Mouse (Mus musculus) kidney, embryonic 15.5 days (tissue): ENCODE results near the gene Actr10. TPM values are rescaled to one million over a fixed set of nuclear protein-coding genes. Genes with fewer than 3 reads are reported as not detected.
A peak's percentile ranks its signal among the peaks of the same experiment; 100 is the strongest.

Experiments used
- ATAC-seq: fragments of 200-750 bp; cut with Nextera tagmentation; replicated peaks from 2 replicates; pipeline ENCODE4 v1.8.0; 2017; ENCODE audit warnings: moderate TSS enrichment; ENCODE audit not compliant: low FRiP score
- H3K27ac ChIP-seq: fragments of 300-500 bp; sonication (generic); 2 replicates; pipeline ENCODE4 v1.5.1; 2015; ENCODE audit warnings: mild to moderate bottlenecking, inconsistent platforms
- H3K27me3 ChIP-seq: fragments of 300-500 bp; sonication (generic); 2 replicates; pipeline ENCODE4 v1.6.1; 2015; ENCODE audit warnings: inconsistent platforms
- H3K36me3 ChIP-seq: fragments of 300-500 bp; sonication (generic); 2 replicates; pipeline ENCODE4 v1.6.1; 2015; ENCODE audit warnings: inconsistent platforms
- H3K4me1 ChIP-seq: fragments of 300-500 bp; sonication (generic); 2 replicates; pipeline ENCODE4 v1.6.1; 2015; ENCODE audit warnings: inconsistent platforms
- H3K4me2 ChIP-seq: fragments of 300-500 bp; sonication (generic); 2 replicates; pipeline ENCODE4 v1.6.1; 2015; ENCODE audit warnings: moderate library complexity, mild to moderate bottlenecking, inconsistent platforms
- H3K4me3 ChIP-seq: fragments of 300-500 bp; sonication (generic); replicated peaks from 2 replicates; pipeline ENCODE4 v1.5.1; 2015; ENCODE audit warnings: mild to moderate bottlenecking, inconsistent platforms
- H3K9ac ChIP-seq: fragments of 300-500 bp; sonication (generic); 2 replicates; pipeline ENCODE4 v1.6.1; 2015; ENCODE audit warnings: mild to moderate bottlenecking, inconsistent platforms
- H3K9me3 ChIP-seq: fragments of 300-500 bp; sonication (generic); replicated peaks from 2 replicates; pipeline ENCODE4 v1.6.1; 2016; ENCODE audit warnings: inconsistent platforms
- WGBS: fragments of 180-500 bp; shearing (Covaris S2); methylation state at CpG from one replicate; pipeline ENCODE4 v1.1.7; 2015; ENCODE audit warnings: mixed read lengths; 5-methylcytosine and 5-hydroxymethylcytosine counted together
- polyA plus RNA-seq: library from polyadenylated mRNA; unstranded; fragments of >200 nt; fragmentation: Nextera tagmentation; extraction: Ambion mirVana; gene quantifications from 2 replicates; pipeline ENCODE4 v1.2.1, GENCODE M21; 2015

The Actr10 gene
- polyA plus RNA-seq, 1 experiment from 2014 or later, result 222 TPM

DNA sequence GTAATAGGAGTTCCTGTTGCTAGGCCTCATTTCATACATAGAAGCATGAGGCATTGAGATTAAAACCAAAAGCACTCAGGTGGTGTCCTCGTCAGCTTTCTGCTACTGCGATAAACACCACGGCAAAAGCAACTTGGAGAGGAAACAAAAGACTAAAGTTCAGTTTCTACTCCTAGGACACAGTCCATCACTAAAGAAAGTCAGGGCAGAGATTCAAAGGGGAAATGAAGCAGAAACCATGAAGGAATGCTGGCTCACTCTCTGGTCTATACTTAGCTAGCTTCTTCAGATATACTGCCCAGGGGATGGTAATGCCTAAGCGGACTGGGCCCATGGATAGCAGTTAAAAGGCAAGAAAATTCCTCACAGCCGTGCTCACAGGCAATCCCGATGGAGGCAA, 63.8 kb downstream of the Actr10 start:
- Histone ChIP-seq H3K27me3 (no peaks in the 10 kb centered on the region), H3K4me3 (no peak overlapping the region), H3K36me3 (peaks cover 48% of the 10 kb centered on the region), H3K4me2 (no peak overlapping the region), H3K4me1 (peaks cover 8% of the 10 kb centered on the region), H3K9ac (no peak overlapping the region), H3K27ac (peak overlapping the region; percentile 11; the same call in 1 of the 2 replicates), H3K9me3 (no peaks in the 10 kb centered on the region)
- whole genome bisulfite sequencing, result 82% methylated on average over 6 of the region's 6 CpGs
- ATAC-seq, result no peak

DNA sequence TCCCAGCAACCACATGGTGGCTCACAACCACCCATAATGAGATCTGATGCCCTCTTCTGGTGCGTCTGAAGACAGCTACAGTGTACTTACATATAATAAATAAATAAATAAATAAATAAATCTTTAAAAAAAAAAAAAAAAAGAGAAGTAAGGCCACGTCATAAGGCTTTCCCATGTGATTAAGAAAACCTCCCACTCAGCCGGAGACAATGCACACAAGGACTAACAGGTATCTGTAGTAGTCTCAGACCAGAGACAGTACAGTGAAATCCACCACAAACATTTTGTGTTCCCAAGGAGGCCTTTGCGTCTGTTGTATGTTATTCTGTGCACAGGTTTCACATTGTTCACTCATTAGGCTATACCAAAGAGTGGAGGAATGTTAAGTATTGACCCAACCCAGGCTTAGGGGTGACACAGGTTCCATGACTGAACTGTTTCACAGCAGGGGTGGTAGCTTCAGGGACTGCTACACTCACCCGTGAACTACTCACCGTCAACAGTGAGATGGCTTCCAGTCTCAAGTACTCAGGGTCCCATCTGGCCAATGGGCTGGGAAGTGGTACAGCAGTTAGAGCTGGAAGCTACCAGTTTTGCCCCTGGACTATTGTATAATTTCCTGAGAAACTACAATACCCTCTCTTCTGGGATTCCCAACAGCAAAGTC, 66.2 kb downstream of the Actr10 start:
- Histone ChIP-seq H3K27ac (no peak overlapping the region), H3K36me3 (peaks cover 57% of the 10 kb centered on the region), H3K27me3 (no peaks in the 10 kb centered on the region), H3K4me2 (no peak overlapping the region), H3K9ac (no peak overlapping the region), H3K4me1 (peaks cover 4% of the 10 kb centered on the region), H3K4me3 (no peak overlapping the region), H3K9me3 (no peaks in the 10 kb centered on the region)
- no peak for ATAC-seq
- 93% methylated on average over 5 of the region's 6 CpGs for WGBS

DNA sequence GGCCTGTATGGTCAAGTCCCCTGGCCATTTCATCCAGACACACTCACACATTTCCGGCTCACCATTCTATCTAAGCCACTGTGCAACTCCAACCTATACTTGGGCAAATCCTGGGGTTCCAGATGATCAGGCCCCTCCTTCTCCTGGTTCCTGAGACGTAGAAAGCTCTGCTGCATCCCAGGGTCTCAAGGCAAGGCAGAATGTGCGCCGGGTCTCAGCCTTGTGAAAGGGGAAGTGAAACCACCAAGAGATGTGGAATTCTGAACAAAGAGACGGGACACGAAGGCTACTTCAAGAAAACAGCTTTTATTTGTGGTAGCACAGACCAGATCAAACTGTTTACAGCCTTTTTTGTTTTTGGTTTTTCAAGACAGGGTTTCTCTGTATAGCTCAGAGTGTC, 68.5 kb downstream of the Actr10 start:
- ATAC-seq, result no peak
- Histone ChIP-seq H3K4me3 (no peak overlapping the region), H3K9ac (no peak overlapping the region), H3K27ac (no peak overlapping the region), H3K9me3 (no peaks in the 10 kb centered on the region), H3K4me1 (no peaks in the 10 kb centered on the region; the same call in 1 of the 2 replicates), H3K36me3 (peaks cover 70% of the 10 kb centered on the region), H3K27me3 (no peaks in the 10 kb centered on the region), H3K4me2 (no peak overlapping the region)
- WGBS, result 89% methylated on average over 6 of the region's 6 CpGs

DNA sequence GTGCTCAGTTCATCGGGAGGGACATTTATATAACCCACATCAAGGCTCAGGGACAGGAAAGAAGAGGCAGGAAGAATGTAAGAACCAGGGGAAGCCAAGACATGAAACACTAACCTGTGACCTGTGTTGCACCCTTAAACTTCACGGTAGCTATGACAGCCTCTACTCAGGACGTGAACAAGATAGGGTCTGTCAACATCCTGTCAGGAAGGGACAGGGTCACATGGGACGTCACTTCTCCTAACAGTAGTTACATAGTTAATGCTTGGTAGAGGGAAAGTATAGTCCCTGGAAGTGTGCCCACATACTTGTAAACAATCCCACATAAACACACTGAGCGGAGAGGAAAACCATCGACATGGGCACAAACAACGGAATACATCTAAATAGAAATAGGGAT, 69.2 kb downstream of the Actr10 start:
- Histone ChIP-seq H3K27ac (no peak overlapping the region), H3K9me3 (no peaks in the 10 kb centered on the region), H3K36me3 (peaks cover 73% of the 10 kb centered on the region), H3K27me3 (no peaks in the 10 kb centered on the region), H3K4me2 (no peak overlapping the region), H3K4me3 (no peak overlapping the region), H3K4me1 (peaks cover 2% of the 10 kb centered on the region), H3K9ac (no peak overlapping the region)
- WGBS, result 80% methylated on average over 7 of the region's 7 CpGs
- no peak for ATAC-seq

DNA sequence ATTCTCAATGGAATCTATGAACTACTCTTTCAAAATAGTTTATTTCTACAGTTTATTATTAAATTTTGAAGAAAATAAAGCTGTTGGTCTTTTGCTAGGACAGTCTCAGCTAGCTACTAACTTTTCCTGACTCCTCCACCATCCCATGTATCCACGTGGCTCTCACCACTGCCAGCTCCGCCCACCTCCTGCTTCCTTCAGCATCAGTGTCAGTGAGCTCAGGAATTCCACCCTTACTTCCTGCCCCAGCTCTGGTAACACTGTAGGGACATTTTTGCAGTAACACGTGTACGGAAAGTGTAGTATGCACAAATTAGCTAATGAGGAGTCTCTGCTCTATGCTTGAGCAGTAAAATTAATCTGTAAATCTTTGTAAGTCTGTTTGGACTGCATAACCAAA, 72.1 kb downstream of the Actr10 start:
- no peak overlapping the region for H3K9ac ChIP-seq
- H3K27ac ChIP-seq, result no peak overlapping the region
- no peak for ATAC-seq
- H3K4me2 ChIP-seq, result no peak overlapping the region
- 52% methylated on average over 4 of the region's 4 CpGs for WGBS
- peaks cover 20% of the 10 kb centered on the region for H3K4me1 ChIP-seq
- H3K9me3 ChIP-seq, result no peaks in the 10 kb centered on the region
- H3K4me3 ChIP-seq, result no peak overlapping the region
- H3K36me3 ChIP-seq, result peaks cover 68% of the 10 kb centered on the region
- H3K27me3 ChIP-seq, result no peaks in the 10 kb centered on the region

Other genes with a start within 250 kb of the Actr10 start
- gene Frmd6, start 112.3 kb upstream of the Actr10 start, polyA plus RNA-seq, result 19.4 and 19.9 TPM in 2 replicates
- gene Psma3, start 36.8 kb downstream of the Actr10 start, polyA plus RNA-seq, result 591 and 640 TPM in 2 replicates
- 34.9 and 35.6 TPM in 2 replicates for gene Arid4a, start 78.1 kb downstream of the Actr10 start, polyA plus RNA-seq
- gene Tomm20l, start 173.6 kb downstream of the Actr10 start, polyA plus RNA-seq, result not detected in 2 replicates
- 88.7 and 88.9 TPM in 2 replicates for gene Timm9, start 198.8 kb downstream of the Actr10 start, polyA plus RNA-seq
- gene 2700049A03Rik, start 199.0 kb downstream of the Actr10 start, polyA plus RNA-seq, result 14.7 and 14.8 TPM in 2 replicates